Mouse (Mus musculus) spleen, adult 2 months (tissue): ENCODE results near the gene Gm20458.

Experiments
- CTCF ChIP-seq: fragments of 200-500 bp; IDR thresholded peaks from 2 replicates; pipeline ENCODE4 v1.5.1; 2011; ENCODE audit warnings: mild to moderate bottlenecking, inconsistent platforms; ENCODE audit not compliant: insufficient read depth, insufficient read length, insufficient replicate concordance; ENCODE audit errors: extremely low read depth
- POLR2A ChIP-seq: fragments of 200-500 bp; IDR thresholded peaks from 2 replicates; pipeline ENCODE4 v1.6.1; 2011; ENCODE audit warnings: low read depth, low read length, inconsistent platforms

GRCm38 (mm10) chr2:164438257-164438656, 22.5 kb upstream of the Gm20458 start:
- no peak for TF ChIP-seq CTCF
- TF ChIP-seq POLR2A = no peak
